Mouse (Mus musculus): ENCODE measurements around the gene Sept8. TPM values are rescaled to one million over a fixed set of nuclear protein-coding genes. Genes with fewer than 3 reads are reported as not detected.

Gene Sept8
- polyA plus RNA-seq, 1 experiment from 2014 or later: 14.9 TPM

DNA sequence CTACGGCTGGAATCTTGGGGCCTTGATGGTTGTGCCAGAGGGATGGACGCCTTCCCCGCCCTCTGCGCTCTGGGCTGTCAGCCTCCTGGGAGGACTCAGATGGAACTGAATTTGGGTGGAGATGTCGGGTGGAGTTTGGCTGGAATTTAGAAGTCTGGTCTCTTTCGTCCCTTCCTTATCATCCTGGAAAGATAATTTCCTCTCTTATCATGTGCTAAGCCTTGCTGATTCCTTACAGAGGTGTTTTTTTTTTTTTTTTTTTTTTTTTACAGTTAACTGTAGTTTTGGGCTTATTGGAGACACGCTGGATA, 2.7 kb downstream of the Sept8 start:
- Histone ChIP-seq H3K9ac (ENCODE audit: low read length) (no peak overlapping the region), H3K4me2 (no peak overlapping the region), H3K36me3 (ENCODE audit: control insufficient read depth, insufficient read depth, low read length) (no peaks in the 10 kb centered on the region), H3K4me3 (ENCODE audit: low read depth, low read length) (no peak overlapping the region), H3K27me3 (ENCODE audit: control insufficient read depth, insufficient read depth, low read length) (peaks cover 7% of the 10 kb centered on the region; the same call in 1 of the 2 replicates), H3K9me3 (ENCODE audit: control insufficient read depth, low read length) (no peaks in the 10 kb centered on the region), H3K4me1 (ENCODE audit: control insufficient read depth, insufficient read depth, low read length) (peaks cover 22% of the 10 kb centered on the region), H3K27ac (ENCODE audit: low read depth, low read length) (no peak overlapping the region)
- 87% methylated on average over 7 of the region's 7 CpGs for WGBS
- ATAC-seq (ENCODE audit: low FRiP score) (no peak), DNase-seq (ENCODE audit: low spot score, missing footprints) (no peak)

DNA sequence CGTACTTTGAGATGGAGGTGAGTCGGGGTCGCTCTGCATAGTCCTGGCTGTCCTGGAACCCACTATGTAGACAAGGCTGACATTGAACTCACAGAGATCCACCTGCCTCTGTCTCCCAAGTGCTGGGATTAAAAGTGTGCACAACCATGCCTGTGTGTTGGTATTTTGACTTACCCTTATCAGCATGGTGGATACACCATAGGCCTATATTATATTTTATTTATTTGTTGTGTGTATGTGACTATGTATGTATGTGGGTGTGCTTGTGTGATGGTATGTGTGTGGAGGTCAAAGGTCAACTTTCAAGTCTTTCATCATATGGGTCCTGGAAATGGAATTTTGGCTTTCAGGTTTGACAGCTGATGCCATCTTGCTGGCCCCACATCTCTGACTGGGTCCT, 3.3 kb downstream of the Sept8 start:
- ATAC-seq (ENCODE audit: low FRiP score): no peak

DNA sequence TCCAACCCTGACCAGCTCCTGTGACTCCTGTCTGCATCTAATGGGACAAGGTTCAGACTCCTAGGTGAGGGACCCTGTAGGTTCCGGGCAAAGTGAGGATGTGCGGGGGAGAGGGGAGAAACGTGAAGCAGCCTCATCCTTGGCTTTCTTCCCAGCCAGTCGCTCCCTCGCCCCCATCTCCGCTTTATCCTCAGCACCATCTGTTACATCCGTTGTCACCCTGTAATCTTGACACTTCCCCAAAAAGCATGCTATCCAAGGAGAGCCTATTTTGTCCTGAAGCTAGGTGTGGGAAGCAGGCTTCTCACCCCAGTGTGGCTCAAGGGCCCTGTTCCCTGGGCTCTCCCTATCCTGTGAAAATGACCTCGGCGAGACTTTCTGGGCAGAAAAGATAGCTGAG, 3.9 kb downstream of the Sept8 start:
- no peak overlapping the region for H3K4me3 ChIP-seq (ENCODE audit: low read depth, low read length)
- no peak overlapping the region for H3K27ac ChIP-seq (ENCODE audit: low read depth, low read length)

More for the DNA sequence above, 3.3 kb downstream of the Sept8 start:
- no peaks in the 10 kb centered on the region for H3K36me3 ChIP-seq (ENCODE audit: control insufficient read depth, insufficient read depth, low read length)
- H3K4me3 ChIP-seq (ENCODE audit: low read depth, low read length): no peak overlapping the region
- 92% methylated on average over 3 of the region's 3 CpGs for WGBS
- no peak overlapping the region for H3K4me2 ChIP-seq
- no peak for DNase-seq (ENCODE audit: low spot score, missing footprints)
- H3K27me3 ChIP-seq (ENCODE audit: control insufficient read depth, insufficient read depth, low read length): peaks cover 7% of the 10 kb centered on the region; the same call in 1 of the 2 replicates
- no peaks in the 10 kb centered on the region for H3K9me3 ChIP-seq (ENCODE audit: control insufficient read depth, low read length)
- H3K4me1 ChIP-seq (ENCODE audit: control insufficient read depth, insufficient read depth, low read length): peaks cover 22% of the 10 kb centered on the region
- H3K27ac ChIP-seq (ENCODE audit: low read depth, low read length): no peak overlapping the region
- no peak overlapping the region for H3K9ac ChIP-seq (ENCODE audit: low read length)

GRCm38 (mm10) chr11:53523545-53524405, 4.7 kb downstream of the Sept8 start:
- DNase-seq (ENCODE audit: low spot score, missing footprints) (no peak), ATAC-seq (ENCODE audit: low FRiP score) (no peak)
- 86% methylated on average over 14 of the region's 14 CpGs for WGBS
- no peak overlapping the region for H3K27ac ChIP-seq (ENCODE audit: low read depth, low read length)
- no peaks in the 10 kb centered on the region for H3K36me3 ChIP-seq (ENCODE audit: control insufficient read depth, insufficient read depth, low read length)
- no peak overlapping the region for H3K4me2 ChIP-seq
- H3K9ac ChIP-seq (ENCODE audit: low read length): no peak overlapping the region
- peaks cover 22% of the 10 kb centered on the region for H3K4me1 ChIP-seq (ENCODE audit: control insufficient read depth, insufficient read depth, low read length)
- H3K4me3 ChIP-seq (ENCODE audit: low read depth, low read length): no peak overlapping the region
- H3K27me3 ChIP-seq (ENCODE audit: control insufficient read depth, insufficient read depth, low read length): peaks cover 2% of the 10 kb centered on the region; the same call in 1 of the 2 replicates
- H3K9me3 ChIP-seq (ENCODE audit: control insufficient read depth, low read length): no peaks in the 10 kb centered on the region

More for the DNA sequence above, 3.9 kb downstream of the Sept8 start:
- Histone ChIP-seq H3K36me3 (ENCODE audit: control insufficient read depth, insufficient read depth, low read length) (no peaks in the 10 kb centered on the region), H3K9me3 (ENCODE audit: control insufficient read depth, low read length) (no peaks in the 10 kb centered on the region), H3K27me3 (ENCODE audit: control insufficient read depth, insufficient read depth, low read length) (peaks cover 7% of the 10 kb centered on the region; the same call in 1 of the 2 replicates), H3K4me2 (no peak overlapping the region), H3K4me1 (ENCODE audit: control insufficient read depth, insufficient read depth, low read length) (peaks cover 22% of the 10 kb centered on the region), H3K9ac (ENCODE audit: low read length) (no peak overlapping the region)
- DNase-seq (ENCODE audit: low spot score, missing footprints) (no peak), ATAC-seq (ENCODE audit: low FRiP score) (no peak)
- WGBS: 82% methylated on average over 9 of the region's 9 CpGs

- no peak overlapping the region for H3K9ac ChIP-seq (ENCODE audit: low read length)
- H3K36me3 ChIP-seq (ENCODE audit: control insufficient read depth, insufficient read depth, low read length): no peaks in the 10 kb centered on the region
- H3K4me3 ChIP-seq (ENCODE audit: low read depth, low read length): no peak overlapping the region
- H3K9me3 ChIP-seq (ENCODE audit: control insufficient read depth, low read length): no peaks in the 10 kb centered on the region
- H3K4me1 ChIP-seq (ENCODE audit: control insufficient read depth, insufficient read depth, low read length): peaks cover 25% of the 10 kb centered on the region
- no peak for ATAC-seq (ENCODE audit: low FRiP score)
- whole genome bisulfite sequencing: 61% methylated on average over 6 of the region's 6 CpGs
- DNase-seq (ENCODE audit: low spot score, missing footprints): no peak
- H3K27me3 ChIP-seq (ENCODE audit: control insufficient read depth, insufficient read depth, low read length): peaks cover 2% of the 10 kb centered on the region; the same call in 1 of the 2 replicates
- H3K27ac ChIP-seq (ENCODE audit: low read depth, low read length): no peak overlapping the region
- no peak overlapping the region for H3K4me2 ChIP-seq
Measured at GRCm38 (mm10) chr11:53524905-53525304, 5.8 kb downstream of the Sept8 start.

GRCm38 (mm10) chr11:53525461-53525860, 6.4 kb downstream of the Sept8 start:
- peaks cover 19% of the 10 kb centered on the region for H3K4me1 ChIP-seq (ENCODE audit: control insufficient read depth, insufficient read depth, low read length)
- H3K36me3 ChIP-seq (ENCODE audit: control insufficient read depth, insufficient read depth, low read length): no peaks in the 10 kb centered on the region
- no peak for DNase-seq (ENCODE audit: low spot score, missing footprints)
- H3K4me2 ChIP-seq: no peak overlapping the region
- H3K9me3 ChIP-seq (ENCODE audit: control insufficient read depth, low read length): no peaks in the 10 kb centered on the region
- no peak overlapping the region for H3K9ac ChIP-seq (ENCODE audit: low read length)
- no peak for ATAC-seq (ENCODE audit: low FRiP score)
- WGBS: 30% methylated on average over 4 of the region's 4 CpGs
- H3K4me3 ChIP-seq (ENCODE audit: low read depth, low read length): no peak overlapping the region
- H3K27me3 ChIP-seq (ENCODE audit: control insufficient read depth, insufficient read depth, low read length): peaks cover 2% of the 10 kb centered on the region; the same call in 1 of the 2 replicates
- H3K27ac ChIP-seq (ENCODE audit: low read depth, low read length): no peak overlapping the region

GRCm38 (mm10) chr11:53528397-53529252, 9.6 kb downstream of the Sept8 start:
- WGBS: 85% methylated on average over 9 of the region's 9 CpGs
- no peaks in the 10 kb centered on the region for H3K36me3 ChIP-seq (ENCODE audit: control insufficient read depth, insufficient read depth, low read length)
- peaks cover 7% of the 10 kb centered on the region for H3K4me1 ChIP-seq (ENCODE audit: control insufficient read depth, insufficient read depth, low read length)
- H3K27me3 ChIP-seq (ENCODE audit: control insufficient read depth, insufficient read depth, low read length): no peaks in the 10 kb centered on the region
- H3K27ac ChIP-seq (ENCODE audit: low read depth, low read length): no peak overlapping the region
- H3K4me2 ChIP-seq: no peak overlapping the region
- H3K9me3 ChIP-seq (ENCODE audit: control insufficient read depth, low read length): no peaks in the 10 kb centered on the region
- H3K9ac ChIP-seq (ENCODE audit: low read length): no peak overlapping the region
- no peak for DNase-seq (ENCODE audit: low spot score, missing footprints)
- no peak overlapping the region for H3K4me3 ChIP-seq (ENCODE audit: low read depth, low read length)
- no peak for ATAC-seq (ENCODE audit: low FRiP score)

DNA sequence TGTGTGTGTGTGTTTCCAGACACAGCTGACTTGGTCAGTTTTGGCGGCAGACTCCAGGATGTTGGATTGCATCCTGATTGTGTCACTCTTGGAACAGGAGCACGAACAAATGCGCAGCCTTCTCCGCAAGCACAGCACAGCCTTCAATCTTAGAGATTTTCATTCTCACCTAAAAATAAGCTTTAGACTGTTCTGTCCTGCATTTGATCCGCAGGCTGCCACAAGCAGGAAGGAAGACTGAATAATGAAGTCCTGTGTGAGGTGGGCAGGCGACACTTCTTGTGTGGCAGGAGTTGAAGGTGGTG, 10.1 kb downstream of the Sept8 start:
- H3K27me3 ChIP-seq (ENCODE audit: control insufficient read depth, insufficient read depth, low read length): no peaks in the 10 kb centered on the region
- no peak overlapping the region for H3K27ac ChIP-seq (ENCODE audit: low read depth, low read length)
- ATAC-seq (ENCODE audit: low FRiP score) (no peak), DNase-seq (ENCODE audit: low spot score, missing footprints) (no peak)
- peaks cover 7% of the 10 kb centered on the region for H3K4me1 ChIP-seq (ENCODE audit: control insufficient read depth, insufficient read depth, low read length)
- H3K36me3 ChIP-seq (ENCODE audit: control insufficient read depth, insufficient read depth, low read length): 0 out of 2 replicates have a peak, but pooled peaks cover under 1% of the 10 kb centered on the region
- H3K9ac ChIP-seq (ENCODE audit: low read length): no peak overlapping the region
- no peaks in the 10 kb centered on the region for H3K9me3 ChIP-seq (ENCODE audit: control insufficient read depth, low read length)
- H3K4me2 ChIP-seq: no peak overlapping the region
- 72% methylated on average over 6 of the region's 6 CpGs for WGBS
- no peak overlapping the region for H3K4me3 ChIP-seq (ENCODE audit: low read depth, low read length)

DNA sequence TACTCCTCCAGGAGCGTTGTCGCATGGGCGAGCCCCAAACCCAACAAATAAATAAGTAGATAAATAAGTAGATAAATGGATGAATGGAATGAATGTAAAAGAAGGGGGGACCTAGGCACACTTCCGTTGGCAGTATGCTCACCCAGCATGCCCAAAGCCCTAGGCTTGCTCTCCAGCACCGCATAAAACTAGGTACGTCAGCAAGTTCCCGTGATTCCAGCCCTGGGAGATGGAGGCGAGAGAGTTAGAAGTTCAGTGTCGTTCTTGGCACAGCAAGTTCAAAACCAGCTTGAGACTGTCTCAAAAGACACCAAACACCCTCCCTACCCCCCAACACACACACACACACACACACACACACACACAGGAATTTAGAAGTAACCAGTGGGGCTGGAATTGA, 10.9 kb downstream of the Sept8 start:
- ATAC-seq (ENCODE audit: low FRiP score) (no peak), DNase-seq (ENCODE audit: low spot score, missing footprints) (no peak)
- Histone ChIP-seq H3K4me3 (ENCODE audit: low read depth, low read length) (no peak overlapping the region), H3K4me2 (no peak overlapping the region), H3K9me3 (ENCODE audit: control insufficient read depth, low read length) (no peaks in the 10 kb centered on the region), H3K4me1 (ENCODE audit: control insufficient read depth, insufficient read depth, low read length) (peaks cover 7% of the 10 kb centered on the region), H3K9ac (ENCODE audit: low read length) (no peak overlapping the region), H3K27ac (ENCODE audit: low read depth, low read length) (no peak overlapping the region), H3K36me3 (ENCODE audit: control insufficient read depth, insufficient read depth, low read length) (0 out of 2 replicates have a peak, but pooled peaks cover 5% of the 10 kb centered on the region), H3K27me3 (ENCODE audit: control insufficient read depth, insufficient read depth, low read length) (no peaks in the 10 kb centered on the region)
- 83% methylated on average over 9 of the region's 9 CpGs for WGBS

Measured in midbrain, embryonic 11.5 days (tissue).